Mouse (Mus musculus) lung, postnatal 4 days (tissue): ENCODE measurements around the gene Itprid2.

ENCODE experiments used
- DNase-seq, 2 experiments: peaks; one replicate each; pipeline ENCODE4 v3.0.0; 2021

The Itprid2 gene

DNA sequence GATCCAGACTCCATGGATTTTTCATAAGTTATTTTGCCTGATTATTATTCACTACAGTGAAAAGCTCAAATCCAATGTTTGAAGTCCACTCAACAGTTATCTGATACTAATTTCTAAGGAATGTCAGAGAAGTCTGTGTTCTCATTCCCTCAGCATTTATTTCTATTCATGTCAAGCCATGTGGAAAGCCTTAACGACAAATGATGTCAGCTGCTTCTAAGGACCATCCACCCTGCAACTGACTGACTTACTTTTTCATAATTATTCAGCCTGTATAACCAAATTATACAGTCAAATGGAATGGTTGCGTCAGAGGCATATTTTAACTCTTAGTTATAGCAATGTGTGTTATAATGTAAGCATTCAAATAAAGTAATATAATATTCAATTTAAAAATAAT, 80.8 kb downstream of the Itprid2 start:
- DNase-seq: no peak

DNA sequence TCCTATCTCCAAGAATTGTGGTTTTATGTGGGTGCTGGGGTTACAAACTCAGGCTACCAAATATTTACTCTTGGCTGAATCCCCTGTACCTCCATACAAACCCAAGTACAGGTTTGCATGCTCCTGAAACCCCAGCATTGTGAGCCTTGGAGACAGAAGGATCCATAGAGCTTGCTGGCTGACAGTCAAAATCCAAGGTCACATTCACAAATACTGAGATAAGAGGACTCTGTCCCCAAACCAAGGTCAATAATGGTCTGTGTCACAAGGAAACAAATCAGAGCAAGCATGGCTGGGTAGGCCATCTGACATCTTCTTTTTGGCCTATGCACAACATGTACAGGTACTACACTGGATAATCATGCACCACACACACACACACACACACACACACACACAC, 82.7 kb downstream of the Itprid2 start:
- DNase-seq: no peak

DNA sequence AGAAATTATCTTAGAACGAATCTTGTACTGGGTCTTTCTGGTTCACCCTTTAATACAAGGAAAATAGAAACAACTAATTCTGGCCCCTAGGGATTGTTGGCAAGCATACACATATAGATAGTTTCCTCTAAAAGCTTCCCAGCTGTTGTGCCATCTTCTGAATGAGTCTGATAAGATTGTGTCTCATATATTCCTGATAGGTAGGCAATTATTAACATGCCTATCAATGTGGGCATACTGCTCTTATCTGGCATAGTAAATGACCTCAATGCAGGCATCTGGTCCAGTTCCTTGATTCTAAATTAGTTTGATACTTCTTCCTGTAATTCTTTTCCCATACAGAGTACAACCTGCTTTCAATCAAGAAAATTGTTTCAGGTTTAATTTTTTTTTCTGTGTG, 87.3 kb downstream of the Itprid2 start:
- DNase-seq: no peak
